Mouse (Mus musculus) lung, postnatal 0 days (tissue): Measurements from ENCODE around the gene Dsp.

Experiments used
- CTCF ChIP-seq: IDR thresholded peaks from 2 replicates; pipeline ENCODE4 v1.5.1; 2016; ENCODE audit warnings: antibody characterized with exemption, mild to moderate bottlenecking
- EP300 ChIP-seq: IDR thresholded peaks from 2 replicates; pipeline ENCODE4 v1.6.1; 2016; ENCODE audit warnings: antibody characterized with exemption, mild to moderate bottlenecking, control low read depth

GRCm38 (mm10) chr13:38232856-38233625 is 81.9 kb downstream of the Dsp start:
- TF ChIP-seq CTCF (no peak), EP300 (no peak)
